Mouse (Mus musculus) testis, adult 2 months (tissue): ENCODE data around the gene Tubgcp2.

ENCODE experiments used
- CTCF ChIP-seq: fragments of 200-500 bp; IDR thresholded peaks from 2 replicates; pipeline ENCODE4 v1.5.1; 2012; ENCODE audit warnings: low read depth, mild to moderate bottlenecking, inconsistent platforms, low read length, moderate library complexity; ENCODE audit not compliant: control insufficient read depth, insufficient read depth, insufficient replicate concordance
- POLR2A ChIP-seq: fragments of 200-500 bp; IDR thresholded peaks from 2 replicates; pipeline ENCODE4 v1.6.1; 2012; ENCODE audit warnings: low read depth, mild to moderate bottlenecking, inconsistent platforms, low read length, moderate library complexity; ENCODE audit not compliant: control insufficient read depth

GRCm38 (mm10) chr7:140070042-140070711 lies 33.7 kb upstream of the Tubgcp2 start:
- peak; percentile 54; the same call in 1 of the 2 replicates for TF ChIP-seq POLR2A
- TF ChIP-seq CTCF: no peak
